Mouse (Mus musculus) neural tube, embryonic 13.5 days (tissue): ENCODE results near the gene Ttll1. TPM values are rescaled to one million over a fixed set of nuclear protein-coding genes. Genes with fewer than 3 reads are reported as not detected.

Experiments used
- ATAC-seq: fragments of 200-750 bp; cut with Nextera tagmentation; 2 replicates; pipeline ENCODE4 v1.8.0; 2017; ENCODE audit warnings: low read depth, mild to moderate bottlenecking, moderate TSS enrichment, moderate library complexity
- H3K27ac ChIP-seq: fragments of 300-500 bp; sonication (generic); replicated peaks from 2 replicates; pipeline ENCODE4 v1.5.1; 2015; ENCODE audit warnings: moderate library complexity, mild to moderate bottlenecking, inconsistent platforms
- H3K27me3 ChIP-seq: fragments of 300-500 bp; sonication (generic); 2 replicates; pipeline ENCODE4 v1.6.1; 2015; ENCODE audit warnings: mild to moderate bottlenecking, inconsistent platforms
- H3K36me3 ChIP-seq: fragments of 300-500 bp; sonication (generic); 2 replicates; pipeline ENCODE4 v1.6.1; 2015; ENCODE audit warnings: mild to moderate bottlenecking, inconsistent platforms
- H3K4me1 ChIP-seq: fragments of 300-500 bp; sonication (generic); replicated peaks from 2 replicates; pipeline ENCODE4 v1.6.1; 2015; ENCODE audit warnings: inconsistent platforms
- H3K4me2 ChIP-seq: fragments of 300-500 bp; sonication (generic); 2 replicates; pipeline ENCODE4 v1.6.1; 2015; ENCODE audit warnings: inconsistent platforms, mild to moderate bottlenecking, moderate library complexity
- H3K4me3 ChIP-seq: fragments of 300-500 bp; sonication (generic); 2 replicates; pipeline ENCODE4 v1.5.1; 2015; ENCODE audit warnings: mild to moderate bottlenecking, inconsistent platforms
- H3K9ac ChIP-seq: fragments of 300-500 bp; sonication (generic); 2 replicates; pipeline ENCODE4 v1.6.1; 2015; ENCODE audit warnings: moderate library complexity, mild to moderate bottlenecking, inconsistent platforms
- H3K9me3 ChIP-seq: fragments of 300-500 bp; sonication (generic); 2 replicates; pipeline ENCODE4 v1.6.1; 2016; ENCODE audit warnings: inconsistent platforms
- WGBS: fragments of 180-500 bp; shearing (Covaris S2); methylation state at CpG from one replicate; pipeline ENCODE4 v1.1.7; 2015; 5-methylcytosine and 5-hydroxymethylcytosine counted together
- polyA plus RNA-seq: library from polyadenylated mRNA; unstranded; fragments of >200 nt; fragmentation: Nextera tagmentation; extraction: Ambion mirVana; gene quantifications from 2 replicates; pipeline ENCODE4 v1.2.1, GENCODE M21; 2015

Ttll1 gene
- polyA plus RNA-seq, 1 experiment from 2014 or later: 107 TPM

- H3K9ac ChIP-seq: no peak overlapping the region
- 77% methylated on average over 7 of the region's 7 CpGs for WGBS
- H3K9me3 ChIP-seq: no peaks in the 10 kb centered on the region
- no peak overlapping the region for H3K4me2 ChIP-seq
- H3K27me3 ChIP-seq: peaks cover 18% of the 10 kb centered on the region
- H3K27ac ChIP-seq: no peak overlapping the region
- ATAC-seq: no peak
- H3K4me1 ChIP-seq: no peaks in the 10 kb centered on the region
- no peak overlapping the region for H3K4me3 ChIP-seq
- no peaks in the 10 kb centered on the region for H3K36me3 ChIP-seq
Measured at GRCm38 (mm10) chr15:83532606-83533005, 21.9 kb upstream of the Ttll1 start.

- H3K4me2 ChIP-seq: no peak overlapping the region
- no peaks in the 10 kb centered on the region for H3K36me3 ChIP-seq
- H3K27me3 ChIP-seq: peaks cover 24% of the 10 kb centered on the region
- H3K27ac ChIP-seq: no peak overlapping the region
- 70% methylated on average over 5 of the region's 5 CpGs for WGBS
- no peak overlapping the region for H3K9ac ChIP-seq
- no peaks in the 10 kb centered on the region for H3K9me3 ChIP-seq
- no peak overlapping the region for H3K4me3 ChIP-seq
- no peak for ATAC-seq
- H3K4me1 ChIP-seq: peaks cover 5% of the 10 kb centered on the region
Measured at GRCm38 (mm10) chr15:83531961-83532469, 21.3 kb upstream of the Ttll1 start.

GRCm38 (mm10) chr15:83530688-83531087 is 20.0 kb upstream of the Ttll1 start:
- H3K9ac ChIP-seq: no peak overlapping the region
- no peak overlapping the region for H3K27ac ChIP-seq
- H3K4me3 ChIP-seq: no peak overlapping the region
- no peak overlapping the region for H3K4me2 ChIP-seq
- H3K9me3 ChIP-seq: no peaks in the 10 kb centered on the region
- ATAC-seq: no peak
- H3K36me3 ChIP-seq: no peaks in the 10 kb centered on the region
- H3K4me1 ChIP-seq: peaks cover 17% of the 10 kb centered on the region
- WGBS: 79% methylated on average over 6 of the region's 6 CpGs
- H3K27me3 ChIP-seq: peaks cover 37% of the 10 kb centered on the region

- H3K36me3 ChIP-seq: no peaks in the 10 kb centered on the region
- no peak for ATAC-seq
- H3K27ac ChIP-seq: no peak overlapping the region
- H3K4me1 ChIP-seq: peaks cover 17% of the 10 kb centered on the region
- WGBS: 77% methylated on average over 9 of the region's 9 CpGs
- H3K4me2 ChIP-seq: no peak overlapping the region
- H3K27me3 ChIP-seq: peaks cover 42% of the 10 kb centered on the region
- H3K9ac ChIP-seq: no peak overlapping the region
- no peaks in the 10 kb centered on the region for H3K9me3 ChIP-seq
- H3K4me3 ChIP-seq: no peak overlapping the region
Measured at GRCm38 (mm10) chr15:83530233-83530632, 19.5 kb upstream of the Ttll1 start.

GRCm38 (mm10) chr15:83529765-83530164 is 19.1 kb upstream of the Ttll1 start:
- Histone ChIP-seq H3K4me1 (peaks cover 17% of the 10 kb centered on the region), H3K27ac (no peak overlapping the region), H3K4me2 (no peak overlapping the region), H3K27me3 (peaks cover 46% of the 10 kb centered on the region), H3K9me3 (no peaks in the 10 kb centered on the region), H3K36me3 (no peaks in the 10 kb centered on the region), H3K9ac (no peak overlapping the region), H3K4me3 (no peak overlapping the region)
- WGBS: 84% methylated on average over 5 of the region's 5 CpGs
- ATAC-seq: no peak

- Histone ChIP-seq H3K4me2 (no peak overlapping the region), H3K27me3 (peaks cover 55% of the 10 kb centered on the region), H3K27ac (no peak overlapping the region), H3K9me3 (no peaks in the 10 kb centered on the region), H3K9ac (no peak overlapping the region), H3K36me3 (no peaks in the 10 kb centered on the region), H3K4me3 (no peak overlapping the region), H3K4me1 (peaks cover 17% of the 10 kb centered on the region)
- WGBS: 66% methylated on average over 4 of the region's 4 CpGs
- ATAC-seq: no peak
Measured at GRCm38 (mm10) chr15:83528892-83529291, 18.2 kb upstream of the Ttll1 start.

- Histone ChIP-seq H3K4me2 (0 out of 2 replicates have a peak overlapping the region, but pooled peaks have one; percentile 89), H3K4me1 (peaks cover 25% of the 10 kb centered on the region), H3K27ac (no peak overlapping the region), H3K9ac (no peak overlapping the region), H3K4me3 (no peak overlapping the region), H3K27me3 (peaks cover 56% of the 10 kb centered on the region), H3K36me3 (no peaks in the 10 kb centered on the region), H3K9me3 (no peaks in the 10 kb centered on the region)
- no peak for ATAC-seq
- WGBS: 67% methylated on average over 2 of the region's 2 CpGs
Measured at GRCm38 (mm10) chr15:83527747-83528146, 17.1 kb upstream of the Ttll1 start.

- no peaks in the 10 kb centered on the region for H3K36me3 ChIP-seq
- H3K9me3 ChIP-seq: no peaks in the 10 kb centered on the region
- ATAC-seq: no peak
- peak overlapping the region; percentile 67 for H3K9ac ChIP-seq
- H3K4me3 ChIP-seq: peak overlapping the region; percentile 46
- WGBS: 1% methylated on average over 26 of the region's 26 CpGs
- H3K4me1 ChIP-seq: peaks cover 25% of the 10 kb centered on the region
- H3K4me2 ChIP-seq: peak overlapping the region; percentile 89
- H3K27me3 ChIP-seq: peaks cover 56% of the 10 kb centered on the region
- no peak overlapping the region for H3K27ac ChIP-seq
Measured at GRCm38 (mm10) chr15:83527092-83527437, 16.4 kb upstream of the Ttll1 start.

GRCm38 (mm10) chr15:83526424-83527091 is 15.9 kb upstream of the Ttll1 start, which contains the start of gene Bik:
Gene Bik, plus strand, starts transcription at chr15:83526862.
- Histone ChIP-seq H3K27me3 (peaks cover 56% of the 10 kb centered on the region), H3K36me3 (no peaks in the 10 kb centered on the region), H3K27ac (no peak within 1 kb of the TSS), H3K4me2 (peak within 1 kb of the TSS; percentile 89), H3K4me3 (peak within 1 kb of the TSS; percentile 46), H3K9ac (peak within 1 kb of the TSS; percentile 67), H3K4me1 (peaks cover 25% of the 10 kb centered on the region), H3K9me3 (no peaks in the 10 kb centered on the region)
- ATAC-seq: peak; percentile 60; the same call in 1 of the 2 replicates
- under 1% methylated on average over 39 of the region's 45 CpGs for WGBS

- Histone ChIP-seq H3K36me3 (no peaks in the 10 kb centered on the region), H3K27me3 (peaks cover 56% of the 10 kb centered on the region), H3K27ac (no peak overlapping the region), H3K9ac (no peak overlapping the region), H3K4me1 (peaks cover 25% of the 10 kb centered on the region), H3K4me2 (no peak overlapping the region), H3K4me3 (no peak overlapping the region), H3K9me3 (no peaks in the 10 kb centered on the region)
- 83% methylated on average over 3 of the region's 3 CpGs for WGBS
- no peak for ATAC-seq
Measured at GRCm38 (mm10) chr15:83524333-83524729, 13.6 kb upstream of the Ttll1 start.

- peaks cover 26% of the 10 kb centered on the region for H3K4me1 ChIP-seq
- no peaks in the 10 kb centered on the region for H3K9me3 ChIP-seq
- no peak overlapping the region for H3K27ac ChIP-seq
- no peak for ATAC-seq
- no peak overlapping the region for H3K4me2 ChIP-seq
- no peak overlapping the region for H3K4me3 ChIP-seq
- peak overlapping the region; percentile 44; the same call in 1 of the 2 replicates for H3K9ac ChIP-seq
- H3K36me3 ChIP-seq: no peaks in the 10 kb centered on the region
- 59% methylated on average over 14 of the region's 14 CpGs for WGBS
- H3K27me3 ChIP-seq: peaks cover 55% of the 10 kb centered on the region
Measured at GRCm38 (mm10) chr15:83523638-83524332, 13.1 kb upstream of the Ttll1 start.

GRCm38 (mm10) chr15:83523196-83523595 is 12.5 kb upstream of the Ttll1 start:
- Histone ChIP-seq H3K27ac (no peak overlapping the region), H3K9me3 (no peaks in the 10 kb centered on the region), H3K4me2 (no peak overlapping the region), H3K27me3 (peaks cover 49% of the 10 kb centered on the region), H3K9ac (peak overlapping the region; percentile 44; the same call in 1 of the 2 replicates), H3K36me3 (no peaks in the 10 kb centered on the region), H3K4me1 (peaks cover 32% of the 10 kb centered on the region), H3K4me3 (no peak overlapping the region)
- 24% methylated on average over 7 of the region's 7 CpGs for WGBS
- no peak for ATAC-seq
